Mouse (Mus musculus) bone marrow macrophage, adult 2 months (primary cell): ENCODE measurements around the gene Asf1b.

Experiments used
- CTCF ChIP-seq: IDR thresholded peaks from 2 replicates; pipeline ENCODE4 v1.5.1; 2012; ENCODE audit warnings: low read depth, mild to moderate bottlenecking, low read length, moderate library complexity
- POLR2A ChIP-seq: IDR thresholded peaks from 2 replicates; pipeline ENCODE4 v1.6.1; 2012; ENCODE audit warnings: mild to moderate bottlenecking, low read depth, low read length, borderline replicate concordance

DNA sequence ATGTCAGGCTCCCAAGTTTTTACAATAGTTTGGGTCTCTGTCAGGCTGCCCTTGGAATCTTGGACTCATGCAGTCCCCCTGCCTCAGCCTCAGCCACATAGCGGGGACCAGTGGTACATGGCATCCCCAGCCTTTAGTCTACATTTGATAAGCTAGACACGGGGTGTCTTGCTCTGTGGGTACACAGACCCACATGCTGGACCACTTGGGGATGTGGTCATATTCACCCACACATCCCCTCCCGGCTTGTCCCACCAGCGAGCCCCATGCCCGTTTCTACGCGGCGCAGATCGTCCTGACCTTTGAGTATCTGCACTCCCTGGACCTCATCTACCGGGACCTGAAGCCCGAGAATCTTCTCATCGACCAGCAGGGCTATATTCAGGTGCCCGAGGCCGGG, 34.9 kb downstream of the Asf1b start:
- TF ChIP-seq CTCF (no peak), POLR2A (no peak)
